In the genomic region with DNA sequence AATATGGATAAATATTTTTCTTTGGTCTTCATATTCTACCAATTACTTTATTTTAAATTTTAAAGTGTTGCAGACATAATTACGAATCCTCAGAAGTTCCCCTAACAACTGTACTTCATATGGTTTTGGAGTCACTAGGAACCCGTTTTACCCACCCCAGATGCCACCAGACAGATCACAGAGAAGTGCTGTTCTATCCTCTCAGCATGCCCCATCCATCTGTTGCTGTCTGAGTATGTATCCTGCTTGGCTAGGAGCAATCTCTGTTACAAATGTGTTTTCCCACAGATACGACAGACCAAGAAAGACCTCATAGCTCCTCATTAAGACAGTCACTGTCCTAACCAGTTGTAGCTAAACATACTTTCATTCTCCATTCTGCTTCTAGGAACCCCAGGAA, we compare ENCODE assay signal across 19 mouse cellular contexts.
"Had no signal": no experiment of that assay in that cellular context is flagged by ENCODE, and none has a peak within 500 bp of the region (broad histone marks: within the 10 kb centered on the region; RNA-seq: fewer than 3 reads in every experiment).

No protein-coding gene starts in this region.

- H3K4me1 ChIP-seq: intestine, embryonic 15.5 days; kidney, embryonic 15.5 days; liver, embryonic 13.5 days; neural tube, embryonic 12.5 days; neural tube, embryonic 15.5 days; stomach, embryonic 15.5 days had no signal

- ATAC-seq: intestine, embryonic 15.5 days had no signal

- H3K9ac ChIP-seq: intestine, embryonic 15.5 days; kidney, embryonic 15.5 days; liver, embryonic 13.5 days; neural tube, embryonic 12.5 days; neural tube, embryonic 15.5 days; stomach, embryonic 15.5 days had no signal

- DNase-seq: kidney, adult 11 months; kidney, adult 8-10 months; kidney, postnatal 14 days; kidney, postnatal 4 days; liver, embryonic 13.5 days; lung, adult 2 months; lung, postnatal 14 days; lung, postnatal 4 days; midbrain, embryonic 14.5 days; right cerebral cortex, adult 18-20 months; spleen, adult 18-20 months; thymus, postnatal 25 days had no signal

- H3K27ac ChIP-seq: intestine, embryonic 15.5 days; kidney, embryonic 15.5 days; left cerebral cortex, adult 2 months; liver, embryonic 13.5 days; neural tube, embryonic 12.5 days; neural tube, embryonic 15.5 days; stomach, embryonic 15.5 days had no signal

- H3K9me3 ChIP-seq: intestine, embryonic 15.5 days; kidney, embryonic 15.5 days; liver, embryonic 13.5 days; neural tube, embryonic 12.5 days; neural tube, embryonic 15.5 days; stomach, embryonic 15.5 days had no signal

- H3K4me3 ChIP-seq: intestine, embryonic 15.5 days; kidney, embryonic 15.5 days; left cerebral cortex, adult 2 months; liver, embryonic 13.5 days; neural tube, embryonic 12.5 days; neural tube, embryonic 15.5 days; stomach, embryonic 15.5 days had no signal

- H3K27me3 ChIP-seq: intestine, embryonic 15.5 days; kidney, embryonic 15.5 days; liver, embryonic 13.5 days; neural tube, embryonic 12.5 days; neural tube, embryonic 15.5 days; stomach, embryonic 15.5 days had no signal

- H3K36me3 ChIP-seq: intestine, embryonic 15.5 days; kidney, embryonic 15.5 days; liver, embryonic 13.5 days; neural tube, embryonic 12.5 days; neural tube, embryonic 15.5 days; stomach, embryonic 15.5 days had no signal

- H3K4me2 ChIP-seq: intestine, embryonic 15.5 days; kidney, embryonic 15.5 days; liver, embryonic 13.5 days; midbrain, embryonic 11.5 days; neural tube, embryonic 12.5 days; neural tube, embryonic 15.5 days; stomach, embryonic 15.5 days had no signal
